Mouse (Mus musculus): Measurements from ENCODE around the gene Pfkfb2. TPM values are rescaled to one million over a fixed set of nuclear protein-coding genes. Genes with fewer than 3 reads are reported as not detected.

Gene Pfkfb2
- polyA plus RNA-seq (2014; fragmentation: Illumina TruSeq; extraction: RNeasy Lipid Tissue Mini Kit (QIAGEN cat#74804); ENCODE audit: low read depth, low replicate concordance) = 24.7 TPM

DNA sequence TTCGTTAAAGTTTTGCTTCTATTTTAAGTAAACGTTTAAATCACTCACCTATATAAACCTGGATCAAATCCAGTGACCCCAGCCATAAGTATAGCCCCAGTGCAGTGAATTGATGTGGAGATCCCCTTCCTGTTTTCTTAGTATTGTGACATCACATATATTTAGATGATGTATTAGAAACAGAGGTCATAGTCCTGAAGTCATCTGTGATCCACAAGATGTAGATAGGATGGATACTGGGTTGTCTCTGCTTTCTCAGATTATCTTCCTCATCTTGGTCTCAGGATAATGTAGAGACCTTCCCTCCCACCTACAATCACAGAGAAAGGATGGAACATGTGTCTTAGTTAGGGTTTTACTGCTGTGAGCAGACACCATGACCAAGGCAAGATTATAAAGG, at the start of gene Pfkfb2:
TSS of gene Pfkfb2 (minus strand) at position 101 of the 400 bp plus-strand sequence.

GRCm38 (mm10) chr1:130731741-130732337, 2.8 kb upstream of the Pfkfb2 start, which contains the start of gene AA986860:
TSS of gene AA986860 (plus strand) at chr1:130731976.

GRCm38 (mm10) chr1:130717291-130717871, 11.7 kb downstream of the Pfkfb2 start, which contains the start of gene Yod1:
TSS of gene Yod1 (plus strand) at chr1:130717327.

DNA sequence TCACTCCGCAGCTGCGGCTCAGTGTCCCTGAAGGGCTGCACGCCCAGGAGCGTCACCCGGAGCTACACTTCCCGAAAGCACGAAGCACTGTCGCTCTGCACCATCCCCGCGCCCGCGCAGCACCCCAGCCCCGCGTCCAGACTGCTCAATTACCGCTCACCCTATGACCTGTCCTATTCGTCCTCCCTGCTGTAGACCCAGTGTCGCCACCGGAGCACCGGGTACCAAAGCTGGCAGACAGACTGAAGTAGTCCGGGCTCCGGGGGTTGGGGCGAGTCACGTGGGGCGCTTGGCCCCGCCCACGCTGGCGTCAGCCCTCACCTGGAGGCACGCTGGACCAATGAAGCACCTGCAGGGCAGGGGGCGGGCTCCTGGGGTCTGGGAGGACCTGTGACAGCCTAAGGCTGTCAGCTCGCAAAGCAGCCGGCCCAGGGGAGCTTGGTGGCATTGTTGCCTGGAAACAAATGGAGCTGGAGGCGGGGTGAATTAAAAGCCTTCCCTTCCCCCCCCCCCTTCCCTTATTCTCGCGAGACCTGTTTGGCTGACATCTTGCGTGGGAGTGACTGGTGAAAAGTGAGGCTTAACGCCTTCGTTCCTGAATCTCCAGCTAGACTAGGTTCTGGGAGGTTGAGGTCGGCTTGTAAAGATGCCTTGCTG, 13.4 kb downstream of the Pfkfb2 start, which contains the start of gene Gm29427:
TSS of gene Gm29427 (minus strand) at position 239 of the 657 bp plus-strand sequence.

GRCm38 (mm10) chr1:130661454-130661853, 67.6 kb downstream of the Pfkfb2 start, which contains the start of gene C4bp:
TSS of gene C4bp (minus strand) at chr1:130661632.

Other genes with a start within 250 kb of the Pfkfb2 start
- gene Zp3r, start 99.6 kb downstream of the Pfkfb2 start, polyA plus RNA-seq (2014; fragmentation: Illumina TruSeq; extraction: RNeasy Lipid Tissue Mini Kit (QIAGEN cat#74804); ENCODE audit: low read depth, low replicate concordance) = not detected
- not detected for gene C4bp, start 67.6 kb downstream of the Pfkfb2 start, polyA plus RNA-seq (2014; fragmentation: Illumina TruSeq; extraction: RNeasy Lipid Tissue Mini Kit (QIAGEN cat#74804); ENCODE audit: low read depth, low replicate concordance)
- gene Gm29427, start 13.5 kb downstream of the Pfkfb2 start, polyA plus RNA-seq (2014; fragmentation: Illumina TruSeq; extraction: RNeasy Lipid Tissue Mini Kit (QIAGEN cat#74804); ENCODE audit: low read depth, low replicate concordance) = not detected
- gene Yod1, start 11.9 kb downstream of the Pfkfb2 start, polyA plus RNA-seq (2014; fragmentation: Illumina TruSeq; extraction: RNeasy Lipid Tissue Mini Kit (QIAGEN cat#74804); ENCODE audit: low read depth, low replicate concordance) = 18.8 TPM
- 2.0 TPM for gene AA986860, start 2.7 kb upstream of the Pfkfb2 start, polyA plus RNA-seq (2014; fragmentation: Illumina TruSeq; extraction: RNeasy Lipid Tissue Mini Kit (QIAGEN cat#74804); ENCODE audit: low read depth, low replicate concordance)
- gene Fcamr, start 71.6 kb upstream of the Pfkfb2 start, polyA plus RNA-seq (2014; fragmentation: Illumina TruSeq; extraction: RNeasy Lipid Tissue Mini Kit (QIAGEN cat#74804); ENCODE audit: low read depth, low replicate concordance) = not detected
- gene Pigr, start 97.4 kb upstream of the Pfkfb2 start, polyA plus RNA-seq (2014; fragmentation: Illumina TruSeq; extraction: RNeasy Lipid Tissue Mini Kit (QIAGEN cat#74804); ENCODE audit: low read depth, low replicate concordance) = 0.35 TPM
- gene Fcmr, start 136.4 kb upstream of the Pfkfb2 start, polyA plus RNA-seq (2014; fragmentation: Illumina TruSeq; extraction: RNeasy Lipid Tissue Mini Kit (QIAGEN cat#74804); ENCODE audit: low read depth, low replicate concordance) = not detected
- not detected for gene Il24, start 158.2 kb upstream of the Pfkfb2 start, polyA plus RNA-seq (2014; fragmentation: Illumina TruSeq; extraction: RNeasy Lipid Tissue Mini Kit (QIAGEN cat#74804); ENCODE audit: low read depth, low replicate concordance)
- not detected for gene Il20, start 182.2 kb upstream of the Pfkfb2 start, polyA plus RNA-seq (2014; fragmentation: Illumina TruSeq; extraction: RNeasy Lipid Tissue Mini Kit (QIAGEN cat#74804); ENCODE audit: low read depth, low replicate concordance)
- not detected for gene Il19, start 210.9 kb upstream of the Pfkfb2 start, polyA plus RNA-seq (2014; fragmentation: Illumina TruSeq; extraction: RNeasy Lipid Tissue Mini Kit (QIAGEN cat#74804); ENCODE audit: low read depth, low replicate concordance)